Mouse (Mus musculus): ENCODE data around the gene Gm19935. TPM values are rescaled to one million over a fixed set of nuclear protein-coding genes. Genes with fewer than 3 reads are reported as not detected.

The Gm19935 gene
- polyA plus RNA-seq, 1 experiment: 7.3 TPM

- DNase-seq: peak; percentile 37 to 48
- H3K27me3 ChIP-seq (ENCODE audit: control insufficient read depth, insufficient read depth, low read length): no peaks in the 10 kb centered on the region
- 1% methylated on average over 11 of the region's 11 CpGs for WGBS
These were observed 12.0 kb upstream of the Gm19935 start for GRCm38 (mm10) chr8:90828987-90829740.

GRCm38 (mm10) chr8:90828181-90828986 is 11.2 kb upstream of the Gm19935 start, which contains the start of gene Chd9:
Chd9 (plus strand) TSS chr8:90828352.
- H3K4me3 ChIP-seq (replicated peaks; ENCODE audit: insufficient read depth, low read depth, low read length): peak within 1 kb of the TSS; percentile 88
- peak within 1 kb of the TSS; percentile 93 for H3K27ac ChIP-seq (ENCODE audit: insufficient read depth, low read length)
- peak; percentile 95 to 99 for DNase-seq
- no peaks in the 10 kb centered on the region for H3K27me3 ChIP-seq (ENCODE audit: control insufficient read depth, insufficient read depth, low read length)
- peaks cover 6% of the 10 kb centered on the region; the same call in 1 of the 2 replicates for H3K4me1 ChIP-seq (ENCODE audit: control insufficient read depth, insufficient read depth, low read length)
- under 1% methylated on average over 38 of the region's 39 CpGs for WGBS
- TF ChIP-seq POLR2A (IDR thresholded peaks at IDR 0.05; ENCODE audit: borderline replicate concordance, insufficient read depth, low read length): 0 out of 2 replicates have a peak, but pooled peaks have one; percentile 15
- peak; percentile 93 for TF ChIP-seq CTCF (IDR thresholded peaks at IDR 0.05; ENCODE audit: borderline replicate concordance, insufficient read depth, low read depth, low read length)

More at GRCm38 (mm10) chr8:90828987-90829740, 12.0 kb upstream of the Gm19935 start:
- H3K4me1 ChIP-seq (ENCODE audit: control insufficient read depth, insufficient read depth, low read length): peaks cover 6% of the 10 kb centered on the region
- H3K27ac ChIP-seq (ENCODE audit: insufficient read depth, low read length): peak overlapping the region; percentile 93
- H3K4me3 ChIP-seq (replicated peaks; ENCODE audit: insufficient read depth, low read depth, low read length): peak overlapping the region; percentile 88
- TF ChIP-seq POLR2A (IDR thresholded peaks at IDR 0.05; ENCODE audit: borderline replicate concordance, insufficient read depth, low read length) (no peak), CTCF (IDR thresholded peaks at IDR 0.05; ENCODE audit: borderline replicate concordance, insufficient read depth, low read depth, low read length) (no peak)

GRCm38 (mm10) chr8:90825459-90825871 is 8.3 kb upstream of the Gm19935 start:
- Histone ChIP-seq H3K27ac (ENCODE audit: insufficient read depth, low read length) (no peak overlapping the region), H3K4me3 (replicated peaks; ENCODE audit: insufficient read depth, low read depth, low read length) (no peak overlapping the region), H3K27me3 (ENCODE audit: control insufficient read depth, insufficient read depth, low read length) (no peaks in the 10 kb centered on the region), H3K4me1 (ENCODE audit: control insufficient read depth, insufficient read depth, low read length) (no peaks in the 10 kb centered on the region; the same call in 1 of the 2 replicates)
- no peak for DNase-seq
- WGBS: 88% methylated on average over 9 of the region's 9 CpGs
- no peak for TF ChIP-seq CTCF (IDR thresholded peaks at IDR 0.05; ENCODE audit: borderline replicate concordance, insufficient read depth, low read depth, low read length)
- no peak for TF ChIP-seq POLR2A (IDR thresholded peaks at IDR 0.05; ENCODE audit: borderline replicate concordance, insufficient read depth, low read length)

DNA sequence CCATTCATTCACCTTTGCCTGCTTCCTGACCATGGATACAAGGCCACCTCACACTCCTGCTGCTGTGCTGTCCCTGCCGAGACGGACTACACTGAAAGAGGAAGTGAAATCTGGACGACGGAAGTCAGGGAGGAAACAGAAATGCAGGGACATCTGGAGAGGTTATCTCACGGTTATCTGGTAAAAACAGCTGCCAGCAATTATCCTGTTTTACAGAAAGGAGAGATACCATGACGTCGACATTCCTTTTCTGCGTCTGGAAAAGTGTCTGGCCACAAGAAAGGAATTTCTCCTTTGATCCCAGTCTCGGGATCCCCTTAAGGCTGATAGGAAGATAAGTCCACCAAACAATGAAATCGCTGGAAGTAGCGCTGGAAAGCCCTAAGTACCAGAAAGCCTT is 5.2 kb upstream of the Gm19935 start:
- no peak for TF ChIP-seq CTCF (IDR thresholded peaks at IDR 0.05; ENCODE audit: borderline replicate concordance, insufficient read depth, low read depth, low read length)
- TF ChIP-seq POLR2A (IDR thresholded peaks at IDR 0.05; ENCODE audit: borderline replicate concordance, insufficient read depth, low read length): no peak
- Histone ChIP-seq H3K27me3 (ENCODE audit: control insufficient read depth, insufficient read depth, low read length) (no peaks in the 10 kb centered on the region), H3K4me3 (replicated peaks; ENCODE audit: insufficient read depth, low read depth, low read length) (no peak overlapping the region), H3K4me1 (ENCODE audit: control insufficient read depth, insufficient read depth, low read length) (no peaks in the 10 kb centered on the region), H3K27ac (ENCODE audit: insufficient read depth, low read length) (no peak overlapping the region)
- no peak for DNase-seq
- 72% methylated on average over 11 of the region's 11 CpGs for WGBS

- H3K27me3 ChIP-seq (ENCODE audit: control insufficient read depth, insufficient read depth, low read length): no peaks in the 10 kb centered on the region
- no peak for DNase-seq
- H3K27ac ChIP-seq (ENCODE audit: insufficient read depth, low read length): no peak overlapping the region
- H3K4me3 ChIP-seq (replicated peaks; ENCODE audit: insufficient read depth, low read depth, low read length): no peak overlapping the region
- no peaks in the 10 kb centered on the region for H3K4me1 ChIP-seq (ENCODE audit: control insufficient read depth, insufficient read depth, low read length)
- 92% methylated on average over 4 of the region's 4 CpGs for WGBS
- TF ChIP-seq POLR2A (IDR thresholded peaks at IDR 0.05; ENCODE audit: borderline replicate concordance, insufficient read depth, low read length) (no peak), CTCF (IDR thresholded peaks at IDR 0.05; ENCODE audit: borderline replicate concordance, insufficient read depth, low read depth, low read length) (no peak)
These were observed 3.1 kb upstream of the Gm19935 start for GRCm38 (mm10) chr8:90820321-90820696.

DNA sequence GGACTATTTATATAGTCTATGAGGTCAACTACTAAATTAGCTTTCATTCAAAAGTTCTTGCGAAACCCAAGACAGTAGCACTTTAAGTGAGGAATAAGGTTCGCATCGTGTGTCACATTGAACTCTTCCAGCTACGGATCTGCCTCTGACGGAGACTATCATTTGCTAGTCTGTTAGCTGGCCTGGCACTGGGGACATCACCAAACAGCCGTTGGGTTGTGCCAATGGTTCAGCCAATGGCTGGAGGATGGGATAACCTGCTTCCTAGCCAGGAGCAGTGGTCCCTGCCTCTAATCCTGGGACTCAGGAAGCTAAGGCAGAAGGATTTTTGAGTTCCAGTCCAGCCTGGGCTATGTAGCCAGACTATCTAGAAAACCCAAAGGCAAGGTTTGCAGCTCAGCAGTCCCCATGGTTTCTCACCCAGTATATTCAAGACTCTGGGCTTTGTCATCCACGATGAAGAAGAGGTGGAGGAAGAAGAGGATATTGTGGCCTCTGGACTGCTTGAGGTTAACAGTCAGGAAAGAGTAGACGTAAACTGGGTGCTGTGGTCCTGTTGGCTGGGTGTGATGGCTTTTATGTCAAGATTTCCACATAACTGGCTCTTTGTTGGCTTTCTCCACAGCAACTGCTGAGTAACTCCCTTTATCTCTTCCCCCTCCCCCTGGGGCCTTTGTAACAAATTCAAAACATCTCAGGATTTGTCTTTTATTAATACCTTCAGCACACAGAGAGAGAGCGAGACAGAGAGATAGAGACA is 2.5 kb upstream of the Gm19935 start:
- no peak overlapping the region for H3K4me3 ChIP-seq (replicated peaks; ENCODE audit: insufficient read depth, low read depth, low read length)
- no peak overlapping the region for H3K27ac ChIP-seq (ENCODE audit: insufficient read depth, low read length)
- TF ChIP-seq POLR2A (IDR thresholded peaks at IDR 0.05; ENCODE audit: borderline replicate concordance, insufficient read depth, low read length) (no peak), CTCF (IDR thresholded peaks at IDR 0.05; ENCODE audit: borderline replicate concordance, insufficient read depth, low read depth, low read length) (no peak)
- WGBS: 86% methylated on average over 9 of the region's 9 CpGs
- DNase-seq: no peak
- H3K27me3 ChIP-seq (ENCODE audit: control insufficient read depth, insufficient read depth, low read length): no peaks in the 10 kb centered on the region
- no peaks in the 10 kb centered on the region for H3K4me1 ChIP-seq (ENCODE audit: control insufficient read depth, insufficient read depth, low read length)

All from cerebellum, adult 2 months (tissue).